Mouse (Mus musculus) left cerebral cortex, adult 18-20 months (tissue): Measurements from ENCODE around the gene Mesp1. TPM values are rescaled to one million over a fixed set of nuclear protein-coding genes. Genes with fewer than 3 reads are reported as not detected.
A peak's percentile ranks its signal among the peaks of the same experiment; 100 is the strongest.

Source experiments
- DNase-seq, 2 experiments: peaks; one replicate each; pipeline ENCODE4 v3.0.0; 2021 to 2022; ENCODE audit warnings: low spot score in 2 of 2, mixed read lengths in 1 of 2
- long read RNA-seq, 2 experiments: library from polyadenylated mRNA; stranded (forward); transcript quantifications; one replicate each; pipeline ENCODE4 v2.0.0; 2021
- total RNA-seq, 2 experiments: library from RNA; stranded (reverse); gene quantifications; 2 replicates each; pipeline ENCODE4 v1.2.3; 2021

Gene Mesp1
- total RNA-seq: under 1 TPM in 1 of 2 experiments, not detected in 1; 0.28 TPM
- long read RNA-seq, experiment 1: 0 reads
- long read RNA-seq, experiment 2, partial matches to known transcripts: 0 of 1 reads
- long read RNA-seq, experiment 2, other reads (novel, unspliced or antisense): 0 of 1 reads

DNA sequence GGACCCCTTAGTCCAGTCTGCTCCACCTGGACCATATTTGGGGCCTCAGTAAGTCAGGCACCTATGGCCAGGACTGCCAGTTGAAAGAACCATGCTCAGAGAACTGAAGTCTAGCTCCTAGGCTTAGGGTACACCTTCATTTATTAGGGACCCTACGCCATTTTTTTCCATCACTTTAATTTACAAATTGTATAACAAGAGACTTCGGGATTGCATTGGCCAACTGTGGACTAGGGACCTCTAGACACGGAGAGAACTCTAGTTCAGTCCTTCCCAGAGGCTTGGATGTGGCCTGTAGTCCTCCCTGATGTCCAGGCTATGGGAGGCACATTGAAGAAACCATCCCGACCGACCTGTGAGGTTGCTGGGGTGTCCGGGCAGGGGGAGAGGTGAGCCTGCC is at the start of gene Mesp1:
Gene Mesp1 (minus strand): TSS at position 101 of the 400 bp plus-strand sequence.
- no peak for DNase-seq

DNA sequence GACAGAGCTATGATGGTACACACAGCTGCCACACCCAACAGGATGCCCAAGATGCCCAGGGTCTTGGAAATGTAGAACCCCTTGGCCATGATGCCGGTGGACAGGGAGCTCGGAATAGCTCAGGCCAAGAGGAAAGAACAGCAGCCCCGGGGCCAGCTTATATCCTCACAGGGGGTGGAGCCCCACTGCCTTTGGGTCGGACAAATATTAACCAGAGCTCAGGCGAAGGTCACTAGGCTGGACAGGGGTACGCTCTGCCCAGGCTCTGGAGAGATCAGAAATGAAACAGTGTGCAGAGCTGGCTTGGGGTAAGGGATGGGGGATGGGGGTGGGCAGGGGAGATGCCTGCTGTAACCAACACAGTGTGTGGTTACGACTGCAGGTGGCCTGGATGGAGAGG is 48.6 kb upstream of the Mesp1 start:
- no peak for DNase-seq

GRCm38 (mm10) chr7:79837247-79837646 is 43.7 kb upstream of the Mesp1 start:
- DNase-seq: no peak

- no peak for DNase-seq
Measured at GRCm38 (mm10) chr7:79835196-79835595, 41.6 kb upstream of the Mesp1 start.

GRCm38 (mm10) chr7:79832980-79833379 is 39.4 kb upstream of the Mesp1 start:
- no peak for DNase-seq

DNA sequence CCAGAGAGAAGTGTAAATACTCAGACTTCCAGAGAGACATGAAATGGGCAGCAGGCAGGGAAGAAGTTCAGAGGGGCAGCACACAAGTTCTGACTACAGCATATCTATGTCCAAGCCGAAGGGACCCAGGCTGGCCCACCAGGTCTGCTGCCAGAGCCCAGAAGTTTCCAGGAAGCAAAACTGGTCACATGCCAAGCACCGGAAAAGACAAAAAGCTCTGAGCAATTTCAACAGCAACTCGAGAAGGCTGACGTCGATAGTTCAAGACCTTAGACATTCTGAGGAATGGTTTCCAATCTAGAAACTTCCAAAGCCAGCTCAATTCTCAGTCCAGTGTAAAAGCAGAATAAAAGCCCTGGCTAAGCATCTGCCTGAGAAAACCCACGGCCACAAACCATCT is 38.0 kb upstream of the Mesp1 start:
- no peak for DNase-seq

DNA sequence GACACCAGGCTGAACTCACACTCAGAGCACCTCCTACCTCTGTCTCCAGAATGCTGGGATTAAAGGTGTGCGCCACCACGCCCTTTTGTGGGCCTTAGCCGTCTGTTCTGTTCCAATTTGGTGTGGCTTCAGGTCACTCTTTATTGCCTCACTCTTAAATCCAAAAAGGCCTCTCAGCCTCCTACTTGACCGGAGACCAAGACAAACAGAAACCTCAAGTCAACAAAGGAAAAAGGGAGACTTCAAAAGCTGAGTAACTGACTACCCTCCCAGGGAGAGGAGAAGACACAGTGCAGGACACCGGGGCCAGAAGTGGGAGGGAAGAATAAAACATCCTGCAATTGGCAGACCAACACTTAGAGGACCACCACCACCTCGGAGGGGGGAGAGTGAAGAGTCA is 37.6 kb upstream of the Mesp1 start:
- no peak for DNase-seq

GRCm38 (mm10) chr7:79828341-79828740 is 34.8 kb upstream of the Mesp1 start:
- DNase-seq: no peak

DNA sequence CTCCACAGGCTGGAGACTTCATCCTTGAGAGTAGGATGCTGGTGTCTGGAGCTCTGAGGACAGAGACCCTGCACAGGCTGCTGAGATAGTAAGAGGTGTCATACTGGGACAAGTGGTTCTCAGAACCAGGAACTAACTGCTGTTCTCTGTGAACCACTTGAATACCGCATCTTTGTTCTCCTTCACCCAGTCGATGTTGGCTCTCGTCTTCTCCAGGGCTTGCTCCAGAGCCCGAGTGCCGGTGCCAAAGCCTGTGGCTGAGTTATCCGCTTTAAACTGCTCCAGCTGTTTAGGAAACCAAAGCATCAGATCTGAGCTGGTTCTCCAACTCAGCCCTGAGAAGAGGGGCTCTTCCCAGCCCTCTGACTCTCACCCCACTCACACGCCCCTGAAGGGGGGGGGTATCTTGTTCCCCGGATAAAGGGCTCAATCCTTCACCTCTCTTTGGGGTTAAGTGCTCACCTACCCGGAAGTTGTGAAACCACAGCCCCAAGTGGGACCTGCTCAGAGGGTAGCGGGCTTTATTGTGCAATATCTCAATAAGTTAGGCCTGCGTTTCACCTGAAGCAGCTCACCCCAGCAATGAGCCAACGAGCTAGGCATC is 28.6 kb upstream of the Mesp1 start:
- no peak for DNase-seq

DNA sequence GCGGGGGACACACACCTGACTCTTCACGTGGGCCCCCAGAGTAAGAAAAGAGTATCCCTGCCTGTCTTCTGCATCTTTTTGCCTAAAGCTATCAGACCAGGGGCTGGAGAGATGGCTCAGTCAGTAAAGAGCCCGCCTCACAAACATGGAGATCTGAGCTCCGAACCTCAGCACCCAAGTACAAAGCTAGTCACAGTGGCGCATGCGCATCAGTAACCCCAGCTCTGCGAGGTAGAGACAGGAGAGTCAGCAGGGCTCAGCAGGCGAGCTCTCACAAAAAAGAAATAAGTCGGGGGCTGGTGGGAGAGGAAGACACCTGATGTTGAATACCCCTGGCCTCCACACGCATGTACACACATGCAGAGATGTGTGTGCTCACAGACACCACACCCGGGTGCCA is 26.4 kb upstream of the Mesp1 start:
- no peak for DNase-seq

GRCm38 (mm10) chr7:79819515-79819914 is 25.9 kb upstream of the Mesp1 start:
- no peak for DNase-seq

GRCm38 (mm10) chr7:79818321-79818720 is 24.7 kb upstream of the Mesp1 start:
- DNase-seq: no peak

- DNase-seq: no peak
Measured at GRCm38 (mm10) chr7:79813409-79813808, 19.8 kb upstream of the Mesp1 start.

GRCm38 (mm10) chr7:79810611-79811506 is 17.3 kb upstream of the Mesp1 start, which contains the start of gene Mesp2:
TSS of gene Mesp2 (plus strand) at chr7:79810727.
- peak; percentile 64 to 71 for DNase-seq

DNA sequence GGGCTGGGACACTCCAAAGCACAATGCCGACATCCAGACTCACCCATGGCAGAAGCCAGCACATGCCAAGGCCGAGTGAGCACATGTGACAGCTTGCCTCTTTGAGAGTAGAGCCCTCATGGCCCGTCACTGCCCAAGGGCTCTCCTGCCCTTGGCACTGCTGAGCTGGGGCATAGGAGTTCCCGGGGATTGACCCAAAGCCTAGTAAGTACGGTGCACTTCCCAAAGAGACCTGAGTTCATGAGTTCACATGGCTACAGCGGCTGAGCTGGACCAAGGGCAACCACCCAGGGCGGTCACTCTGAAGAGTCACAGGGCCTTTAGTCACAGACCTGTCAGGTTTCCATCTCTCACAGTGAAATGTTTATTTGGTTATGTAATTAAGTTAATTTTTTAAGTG is 15.0 kb upstream of the Mesp1 start:
- DNase-seq: no peak

GRCm38 (mm10) chr7:79803887-79804286 is 10.3 kb upstream of the Mesp1 start:
- no peak for DNase-seq

GRCm38 (mm10) chr7:79802037-79802436 is 8.4 kb upstream of the Mesp1 start:
- no peak for DNase-seq

GRCm38 (mm10) chr7:79801391-79801790 is 7.8 kb upstream of the Mesp1 start:
- DNase-seq: no peak

DNA sequence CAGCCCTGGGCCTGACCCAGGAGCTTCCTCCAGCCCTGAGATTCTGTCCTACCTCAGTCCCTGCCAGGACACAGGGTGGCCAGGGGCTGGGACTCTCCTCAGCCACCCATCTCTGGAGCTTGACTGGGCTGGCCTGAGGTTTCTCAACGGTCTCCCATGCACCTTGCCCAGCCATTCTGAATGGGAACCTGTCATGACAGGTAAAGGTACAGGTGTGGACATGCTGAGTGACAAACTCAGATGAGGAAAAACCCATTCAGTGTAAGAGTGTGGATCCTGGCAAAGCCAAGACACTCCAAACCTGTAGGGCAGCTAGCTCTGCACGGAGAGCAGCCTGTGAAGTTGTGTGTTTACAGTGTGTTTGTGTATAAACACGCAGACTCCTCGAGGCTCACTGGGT is 6.7 kb upstream of the Mesp1 start:
- no peak for DNase-seq

DNA sequence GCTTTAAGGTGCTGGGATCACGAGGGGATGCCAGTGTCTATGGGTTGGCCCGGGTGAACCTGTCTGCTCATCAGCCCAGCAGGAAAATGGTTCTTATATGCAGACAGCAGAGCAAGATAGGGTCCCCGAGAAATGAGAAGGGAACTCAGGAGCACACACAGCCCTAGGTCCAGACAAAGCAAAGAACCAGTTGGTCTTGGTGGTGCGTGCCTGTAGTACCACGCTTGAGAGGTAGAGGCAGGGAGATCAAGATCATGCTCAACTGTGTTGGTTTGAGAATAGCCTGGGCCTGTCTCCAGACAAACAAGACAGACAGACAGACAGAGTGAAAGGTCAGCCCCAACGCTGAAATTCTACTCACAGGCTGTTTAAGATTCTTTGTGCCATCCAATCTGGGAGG is 5.9 kb upstream of the Mesp1 start:
- DNase-seq: no peak

DNA sequence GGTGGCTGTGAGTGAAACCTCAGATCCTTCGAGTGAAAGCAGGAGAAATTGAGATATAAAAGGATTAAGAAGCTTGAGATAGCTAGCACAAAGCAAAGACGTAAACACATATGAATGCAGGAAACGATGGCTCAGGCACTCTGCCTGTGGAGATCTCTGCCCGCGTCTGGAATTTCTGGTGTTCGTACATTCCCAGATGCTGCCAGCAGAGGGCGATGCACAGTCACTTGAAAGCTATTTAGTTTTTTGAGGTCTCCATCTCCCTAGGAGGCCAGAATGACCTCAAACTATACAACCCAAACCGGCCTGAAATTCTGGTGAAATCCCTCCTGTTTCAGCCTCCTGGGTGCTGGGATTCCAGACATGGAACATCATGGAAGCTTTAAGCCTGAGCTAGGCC is 5.5 kb upstream of the Mesp1 start:
- peak; percentile 79 to 82 for DNase-seq

GRCm38 (mm10) chr7:79798606-79799005 is 5.0 kb upstream of the Mesp1 start:
- no peak for DNase-seq
